Mouse (Mus musculus) B cell, adult 2 months (primary cell): ENCODE measurements at regions not wholly inside any gene's neighbourhood (a gene's known extent, or its start where the extent isn't known, plus 50 kb on each side); places are given as distances from the start of the nearest gene placed in this dataset.

Experiments used
- DNase-seq, 2 experiments: peaks; one replicate each; pipeline ENCODE4 v3.0.0; 2022

DNA sequence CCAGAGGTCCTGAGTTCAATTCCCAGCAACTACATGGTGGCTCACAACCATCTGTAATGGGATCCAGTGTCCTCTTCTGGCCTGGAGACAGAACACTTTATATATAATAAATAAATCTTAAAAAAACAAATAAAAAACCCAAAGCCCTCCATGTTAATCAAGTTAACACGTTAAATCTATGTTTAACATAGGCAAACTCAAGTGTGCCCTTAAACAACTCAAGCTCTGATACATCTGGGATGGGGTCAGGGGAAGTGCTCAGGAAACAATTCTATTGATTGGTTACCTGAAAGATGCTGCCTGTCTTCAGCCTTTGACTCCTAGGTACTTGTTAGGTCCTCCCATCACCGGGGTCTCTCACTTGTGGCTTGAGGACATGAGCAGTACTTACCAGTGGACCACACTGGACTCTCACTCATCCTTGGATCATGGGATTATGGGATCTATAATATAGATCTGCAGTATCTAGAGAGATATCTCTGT lies 89.1 kb upstream of the Cpm start:
- no peak for DNase-seq

DNA sequence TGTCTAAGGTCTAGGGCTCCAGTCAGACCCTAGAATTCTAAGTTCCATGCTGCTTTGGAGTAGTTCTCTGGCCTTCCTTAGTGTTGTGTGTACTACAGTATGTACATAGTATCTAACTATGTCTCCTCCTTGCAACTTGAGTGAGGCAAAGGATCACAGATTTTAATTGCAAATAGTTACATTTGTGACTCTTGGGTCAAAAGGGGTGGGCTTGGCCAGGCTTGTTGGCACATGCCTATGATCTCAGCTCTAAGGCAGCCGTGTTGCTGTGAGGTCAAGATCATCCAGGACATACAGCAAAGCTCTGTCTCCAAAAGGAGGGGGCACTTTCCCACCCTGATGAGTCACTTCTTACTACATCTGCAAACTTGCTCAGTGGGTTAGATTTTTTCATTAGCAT lies 89.8 kb upstream of the Cpm start:
- no peak for DNase-seq

DNA sequence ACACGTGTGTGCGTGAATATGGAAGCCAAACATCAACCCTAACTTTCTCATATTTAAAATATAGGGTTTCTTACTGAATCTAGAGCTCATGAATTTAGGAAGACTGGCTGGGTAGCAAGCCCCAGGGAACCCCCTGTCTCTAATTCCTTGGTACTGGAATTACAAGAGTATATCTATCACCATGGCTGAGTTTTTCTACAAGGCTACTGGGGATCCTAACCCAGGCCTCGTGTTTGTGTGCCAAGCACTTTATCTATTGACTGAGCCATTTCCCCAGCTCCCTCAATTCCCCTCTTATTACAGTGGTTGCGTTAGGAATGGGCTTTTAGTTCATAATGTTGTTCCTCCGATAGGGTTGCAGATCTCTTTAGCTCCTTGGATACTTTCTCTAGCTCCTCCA lies 90.6 kb upstream of the Cpm start:
- DNase-seq, result no peak

DNA sequence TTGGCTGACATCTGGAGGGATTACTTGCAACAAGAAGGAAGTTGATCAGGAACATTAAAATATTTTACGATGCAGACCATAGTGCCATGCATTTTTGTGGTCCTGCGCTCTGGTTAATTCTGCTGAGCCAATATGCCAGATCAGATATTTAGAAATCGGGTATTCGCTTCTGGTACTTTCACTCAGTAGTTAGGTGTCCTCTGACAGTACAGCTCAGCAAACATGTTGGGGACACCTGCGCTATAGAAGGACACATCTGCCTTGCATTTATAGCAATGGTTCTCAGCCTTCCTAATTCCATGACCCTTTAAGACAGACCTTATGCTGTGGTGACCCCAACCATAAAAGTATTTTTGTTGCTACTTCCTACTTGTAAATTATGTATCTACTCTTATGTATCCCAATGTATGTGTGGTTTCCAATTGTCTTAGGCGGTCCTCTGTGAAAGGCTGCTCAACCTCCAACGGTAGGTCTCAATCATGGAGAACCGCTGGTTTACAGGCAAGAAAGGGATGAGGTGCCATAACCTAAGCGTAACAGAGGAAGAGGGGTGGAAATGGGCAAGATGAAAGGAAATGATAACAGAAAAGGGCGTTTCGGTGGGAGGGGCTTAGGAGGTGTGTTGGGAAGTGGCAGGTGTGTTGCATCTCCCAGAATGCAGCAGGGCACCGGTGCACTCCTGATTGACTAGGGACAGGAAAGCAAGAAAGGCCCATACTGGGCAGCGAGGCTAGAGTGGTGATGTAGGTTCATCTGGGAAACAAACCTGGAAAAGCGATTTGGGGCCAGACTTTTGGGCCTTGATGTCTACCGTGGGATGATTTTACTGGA lies 92.3 kb upstream of the Cpm start:
- no peak for DNase-seq

DNA sequence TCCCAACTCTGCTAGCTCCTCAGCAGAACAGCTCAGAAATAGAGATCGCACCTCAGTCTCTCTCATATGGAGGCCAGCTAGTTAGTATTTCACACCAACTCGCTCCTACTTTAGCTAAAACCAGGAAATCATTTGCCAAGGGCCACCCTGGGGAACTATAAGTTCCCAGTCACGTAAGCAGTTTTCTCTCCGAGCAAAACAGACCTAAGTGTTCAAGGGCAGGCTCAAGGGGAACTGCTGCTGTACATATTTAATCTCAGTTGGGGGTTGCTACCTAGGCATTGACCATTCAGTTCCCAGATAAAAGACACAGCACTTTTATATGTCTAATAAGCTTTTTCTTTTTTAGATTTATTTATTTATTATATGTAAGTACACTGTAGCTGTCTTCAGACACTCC lies 93.5 kb upstream of the Cpm start:
- DNase-seq, result no peak

DNA sequence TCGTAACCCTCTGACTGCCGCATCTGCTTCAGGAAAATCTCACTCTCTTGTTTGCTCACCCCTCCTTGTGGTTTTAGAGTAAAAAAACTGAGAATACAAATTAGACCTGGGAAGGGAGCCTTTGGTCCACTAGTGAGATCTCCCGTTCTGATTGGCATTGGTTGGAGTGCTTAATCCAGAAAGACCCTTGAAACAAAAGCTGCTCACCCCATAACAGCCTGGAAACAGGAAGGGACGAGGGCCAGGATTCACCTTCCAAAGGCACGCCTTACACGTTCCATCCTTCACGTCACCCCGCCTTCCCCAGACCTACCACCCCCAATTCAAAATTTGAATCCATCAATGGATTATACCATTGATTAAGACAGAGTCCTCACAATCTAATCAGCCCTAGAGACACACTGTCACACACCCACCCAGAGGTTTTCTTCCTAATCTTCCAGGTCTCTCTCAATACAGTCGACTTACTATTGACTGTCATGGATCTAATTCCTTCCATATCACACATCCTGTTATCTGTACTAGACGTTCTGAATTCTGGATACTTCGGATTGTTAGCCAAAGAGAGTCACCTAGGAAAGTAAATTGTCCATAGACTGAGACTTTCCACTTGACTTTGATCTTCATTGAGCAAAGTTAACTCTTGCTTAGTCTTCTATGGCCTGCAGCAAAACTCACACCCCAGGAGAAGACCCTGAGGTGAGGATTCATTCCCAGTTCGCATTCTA lies 94.1 kb upstream of the Cpm start:
- DNase-seq, result no peak

DNA sequence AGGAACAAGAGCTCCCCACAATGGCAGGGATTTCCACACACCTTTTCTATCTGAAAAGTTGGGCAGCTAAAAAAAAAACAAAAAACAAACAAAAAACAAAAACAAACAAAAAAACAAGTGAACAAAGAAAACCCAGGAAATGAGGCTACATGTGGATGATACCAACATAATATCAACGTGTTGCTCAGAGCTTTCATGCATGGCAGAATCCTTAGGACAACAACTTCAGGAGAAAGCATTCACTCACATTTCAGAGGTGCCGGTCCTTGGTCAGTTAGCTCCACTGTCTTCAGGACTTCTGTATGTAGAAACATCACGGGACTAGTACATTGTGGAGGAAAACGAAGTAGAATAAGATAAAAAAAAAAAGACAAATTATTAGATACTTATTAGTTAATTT lies 94.8 kb upstream of the Cpm start:
- no peak for DNase-seq

DNA sequence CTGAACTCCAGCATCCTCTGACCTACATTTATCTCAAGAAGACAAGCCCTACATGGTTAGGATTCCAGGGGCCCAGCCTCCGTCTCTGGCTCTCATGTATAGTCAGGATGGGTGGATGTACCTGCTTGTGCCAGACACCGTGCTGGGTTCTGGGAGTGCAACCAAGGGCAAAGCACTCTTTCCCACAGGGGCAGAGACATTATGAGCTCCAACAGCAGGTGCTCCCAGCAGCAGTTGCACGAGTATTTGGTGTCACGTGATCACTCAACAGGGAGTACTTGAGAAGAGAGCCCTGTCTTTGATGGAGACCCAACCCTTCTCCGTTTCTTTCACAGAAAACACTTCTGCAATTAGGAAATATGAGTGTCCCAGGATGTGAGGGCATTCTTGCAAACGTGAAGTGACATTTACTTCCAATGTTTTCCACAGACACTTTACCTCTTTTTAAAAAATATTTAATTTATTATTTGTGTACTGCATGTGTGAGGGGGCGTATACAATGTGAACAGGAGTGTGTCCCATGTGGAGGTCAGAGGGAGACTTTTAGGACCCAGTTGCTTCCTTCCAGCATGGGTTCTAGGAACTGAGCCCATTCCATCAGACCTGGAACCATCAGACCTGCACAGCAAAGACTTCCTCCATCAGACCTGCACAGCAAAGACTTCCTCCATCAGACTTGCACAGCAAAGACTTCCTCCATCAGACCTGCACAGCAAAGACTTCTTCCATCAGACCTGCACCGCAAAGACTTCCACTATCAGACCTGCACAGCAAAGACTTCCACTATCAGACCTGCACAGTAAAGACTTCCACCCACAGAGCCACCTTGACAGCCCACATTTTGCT lies 95.5 kb upstream of the Cpm start:
- DNase-seq, result no peak

DNA sequence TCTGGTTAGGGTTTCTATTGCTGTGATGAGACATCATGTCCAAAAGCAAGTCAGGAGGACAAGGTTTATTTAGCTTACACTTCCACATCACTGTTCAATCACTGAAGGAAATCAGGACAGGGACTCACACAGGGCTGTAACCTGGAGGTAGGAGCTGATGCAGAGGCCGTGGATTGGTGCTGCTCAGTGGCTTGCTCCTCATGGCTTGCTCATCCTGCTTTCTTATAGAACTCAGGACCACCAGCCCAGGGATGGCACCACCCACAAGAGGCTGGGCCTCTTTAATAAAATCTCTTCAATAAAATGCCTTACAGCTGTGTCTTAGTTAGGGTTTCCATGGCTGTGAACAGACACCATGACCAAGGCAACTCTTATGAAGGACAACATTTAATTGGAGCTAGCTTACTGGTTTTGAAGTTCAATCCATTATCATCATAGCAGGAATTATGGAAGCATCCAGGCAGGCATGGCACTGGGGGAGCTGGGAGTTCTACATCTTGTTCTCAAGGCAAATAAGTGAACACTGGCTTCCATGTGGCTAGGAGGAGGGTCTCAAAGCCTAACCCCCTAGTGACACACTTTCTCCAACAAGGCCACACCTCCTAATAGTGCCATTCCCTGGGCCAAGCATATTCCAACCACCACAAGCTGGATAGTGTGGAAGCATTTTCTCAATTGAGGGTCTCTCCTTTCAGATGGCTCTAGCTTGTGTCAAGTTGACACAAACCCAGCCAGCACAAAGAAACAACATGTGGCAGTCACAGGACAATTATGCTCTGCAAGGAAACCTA lies 96.4 kb upstream of the Cpm start:
- no peak for DNase-seq

DNA sequence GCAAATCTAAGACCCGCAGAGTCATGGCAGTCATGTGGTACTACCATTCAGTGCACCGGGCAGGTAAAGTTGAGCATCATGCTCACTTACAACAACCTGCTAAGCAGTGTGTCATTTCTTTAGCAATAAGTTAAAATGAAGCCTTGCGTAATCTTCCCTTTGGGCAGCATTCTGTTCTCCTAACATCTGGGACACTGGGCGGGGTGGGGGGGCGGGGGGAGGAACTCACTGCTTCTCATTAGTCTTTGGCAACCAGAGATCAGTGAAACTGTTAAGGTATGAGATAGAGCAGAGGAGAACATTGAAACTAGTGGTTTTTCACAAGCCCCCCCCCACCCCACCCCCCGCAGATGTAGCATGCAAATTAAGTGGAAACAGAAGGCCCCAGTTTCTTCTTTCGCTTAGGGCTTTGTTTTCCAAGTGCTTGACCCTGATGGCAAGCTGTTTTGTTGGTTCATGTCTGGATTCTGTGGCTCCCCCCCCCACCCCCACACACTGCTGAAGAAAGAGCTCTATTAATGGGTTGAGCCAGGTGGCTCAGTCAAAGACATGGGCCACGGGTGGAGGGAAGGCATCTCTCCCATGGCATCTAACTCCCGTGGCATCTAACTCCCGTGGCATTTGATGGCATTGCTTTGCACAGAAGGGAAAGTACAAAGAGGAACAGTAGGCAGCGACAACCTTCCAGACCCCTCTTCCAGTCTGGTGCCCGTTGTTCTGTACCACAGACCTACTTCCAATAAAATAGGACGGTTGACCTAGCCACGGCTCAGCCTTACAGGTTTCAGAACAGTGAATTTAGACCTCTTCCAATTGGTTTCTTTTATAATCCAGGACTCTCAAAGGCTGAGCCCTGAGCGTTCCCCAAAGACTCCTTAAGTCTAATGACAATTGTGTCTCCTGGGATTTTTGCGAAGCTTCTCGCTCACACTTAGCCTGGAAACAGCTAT lies 97.2 kb upstream of the Cpm start:
- DNase-seq, result peak; percentile 11 to 30

DNA sequence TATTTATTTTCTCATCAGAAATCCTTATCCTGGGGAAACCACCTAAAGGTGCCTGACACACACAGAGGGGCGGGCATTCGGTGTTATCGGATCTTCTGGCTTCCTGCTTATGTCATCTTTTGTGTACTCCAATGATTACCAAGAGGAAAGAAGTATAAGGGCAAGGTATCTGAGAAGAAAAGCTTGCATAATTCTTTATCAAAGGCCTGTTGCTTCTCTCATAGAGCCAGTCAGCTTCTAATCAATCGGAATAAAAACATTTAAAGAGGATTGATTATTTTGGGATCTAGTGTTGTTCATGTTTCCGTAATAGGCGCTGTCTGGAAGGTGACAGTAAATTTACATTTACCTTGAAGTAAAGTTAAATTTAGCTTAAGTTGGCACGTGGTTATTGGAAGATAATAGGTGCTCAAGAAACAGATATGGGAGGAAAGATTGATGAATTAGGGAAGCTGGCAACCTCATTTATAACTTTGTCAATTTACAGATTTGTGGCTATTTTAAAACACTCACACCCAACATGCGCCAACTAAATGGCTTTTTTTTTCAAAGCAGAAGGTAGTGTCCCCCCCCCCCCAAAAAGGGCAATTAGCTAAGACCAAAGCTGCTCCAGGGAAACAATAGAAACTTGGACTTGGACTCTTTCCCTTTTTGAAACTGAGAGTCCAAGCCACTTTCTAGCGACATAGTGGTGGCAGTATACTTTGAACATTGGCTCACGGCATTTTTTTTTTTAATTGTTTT lies 98.3 kb upstream of the Cpm start:
- peak in 1 of 2 experiments; percentile 9 for DNase-seq

DNA sequence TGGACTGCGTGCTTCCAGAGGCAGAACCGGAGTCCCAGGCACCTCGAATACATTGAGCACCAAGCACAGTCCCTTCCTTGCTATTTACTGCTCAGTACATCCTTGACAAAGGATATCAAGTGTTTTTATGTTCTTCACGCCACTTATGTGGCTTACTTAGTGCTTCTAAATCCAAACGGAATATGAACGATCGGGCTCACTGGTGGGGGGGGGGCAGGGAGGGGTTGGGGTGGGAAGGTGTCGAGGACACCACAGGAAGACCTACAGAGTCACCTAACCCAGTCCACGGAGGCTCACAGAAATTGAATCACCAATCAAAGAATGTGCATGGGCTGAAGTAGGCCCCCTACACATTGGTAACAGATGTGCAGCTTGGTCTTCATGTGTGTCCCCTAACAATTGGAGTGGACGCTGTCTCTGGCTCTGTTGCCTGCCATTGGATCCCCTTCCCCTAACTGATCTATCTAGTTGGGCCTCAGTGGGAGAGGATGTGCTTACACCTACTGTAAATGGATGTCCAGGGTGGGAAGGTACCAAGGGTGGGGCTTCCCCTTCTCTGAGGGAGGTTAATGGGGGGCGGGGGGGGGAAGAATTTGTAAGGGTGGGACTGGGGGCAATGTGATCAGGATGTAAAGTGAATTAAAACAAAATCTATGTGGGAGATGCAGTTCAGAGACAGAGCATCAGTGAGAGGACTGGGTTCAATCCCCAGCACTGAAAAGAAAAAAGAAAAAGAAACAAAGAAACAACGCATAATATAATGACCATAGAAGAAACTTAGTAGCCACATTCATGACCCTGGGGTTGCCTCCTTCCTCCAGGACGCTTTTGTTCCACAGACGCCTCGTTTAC lies 99.1 kb upstream of the Cpm start:
- DNase-seq, result no peak

DNA sequence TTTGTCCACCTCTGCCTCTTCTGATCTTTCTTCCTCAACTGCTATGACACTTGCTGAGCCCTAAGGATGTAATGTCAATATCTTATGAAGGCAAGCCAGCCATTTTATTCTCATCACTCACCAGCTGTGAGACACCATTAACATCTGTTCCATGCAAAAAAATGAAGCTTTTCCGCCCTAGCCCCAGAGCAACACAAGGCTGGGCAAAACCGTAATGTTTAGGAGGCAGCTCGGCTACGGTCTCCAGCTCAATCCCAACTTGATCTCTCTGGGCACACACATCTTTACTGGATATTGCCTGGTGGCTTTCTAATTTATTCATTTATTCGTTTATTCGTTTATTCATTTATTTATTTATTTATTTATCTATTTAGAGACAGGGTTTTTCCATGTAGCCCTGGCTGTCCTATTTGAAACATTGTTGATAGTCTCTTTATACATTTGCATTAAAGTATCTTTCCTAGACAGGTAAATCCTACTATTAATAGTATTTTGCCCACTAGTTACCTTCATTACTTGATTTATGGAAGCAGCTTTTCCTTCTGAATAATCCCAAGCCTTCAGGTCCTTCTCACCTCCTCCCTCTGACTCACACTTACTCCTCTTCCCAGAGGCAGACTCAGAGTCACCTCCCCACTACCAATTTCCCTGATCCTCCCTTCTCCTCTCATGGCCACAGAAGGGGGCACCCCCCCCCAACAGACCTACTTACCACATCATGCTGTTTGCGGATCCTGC lies 99.9 kb upstream of the Cpm start:
- no peak for DNase-seq

DNA sequence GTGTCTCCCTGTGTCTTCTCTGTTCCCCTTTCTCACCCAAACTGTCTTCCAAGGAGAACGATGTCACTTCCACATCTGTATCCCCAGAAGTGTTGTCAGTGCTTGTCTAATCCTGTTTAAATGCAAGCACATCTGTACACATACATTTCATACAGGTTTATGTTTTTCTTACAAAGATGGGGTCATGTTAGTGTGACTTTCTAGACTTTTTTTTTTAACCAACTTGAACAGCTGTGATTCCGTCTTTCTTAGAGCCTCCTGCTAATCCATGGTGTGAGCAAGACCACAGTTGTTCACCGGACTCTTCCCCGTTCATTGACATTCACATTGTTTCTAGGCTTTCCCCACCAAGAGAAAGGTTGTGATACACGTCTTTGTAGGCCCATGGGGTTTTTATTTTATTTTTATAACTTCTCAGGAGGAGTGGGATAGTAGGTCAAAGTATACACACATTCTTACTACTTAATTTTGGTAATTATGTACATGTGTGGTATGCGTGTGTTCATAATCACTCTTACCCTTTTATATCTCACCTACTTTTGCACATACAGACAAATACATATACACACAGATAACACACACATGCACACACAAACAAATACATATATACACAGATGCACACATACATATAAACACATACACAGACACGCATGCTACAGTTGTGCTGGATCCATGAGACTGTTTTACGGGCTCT lies 100.6 kb upstream of the Cpm start:
- no peak for DNase-seq

DNA sequence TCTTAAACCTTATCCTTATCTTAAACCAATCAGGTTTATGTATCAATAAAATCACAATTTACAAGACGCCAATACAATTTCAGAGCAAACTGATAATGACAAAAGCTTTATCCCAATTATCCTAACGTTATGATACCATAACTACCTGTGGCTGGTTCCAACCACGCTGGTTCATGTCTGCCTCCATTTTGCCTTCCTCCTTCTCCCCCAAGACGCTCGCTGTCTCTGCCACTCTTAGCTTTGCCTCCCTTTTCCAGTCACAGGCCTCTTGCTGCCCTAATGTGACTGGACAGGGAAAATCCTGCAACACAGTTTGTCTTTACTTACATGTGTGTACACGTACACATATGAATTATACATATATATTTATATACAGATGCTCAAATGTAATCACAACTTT lies 101.3 kb upstream of the Cpm start:
- DNase-seq, result no peak

DNA sequence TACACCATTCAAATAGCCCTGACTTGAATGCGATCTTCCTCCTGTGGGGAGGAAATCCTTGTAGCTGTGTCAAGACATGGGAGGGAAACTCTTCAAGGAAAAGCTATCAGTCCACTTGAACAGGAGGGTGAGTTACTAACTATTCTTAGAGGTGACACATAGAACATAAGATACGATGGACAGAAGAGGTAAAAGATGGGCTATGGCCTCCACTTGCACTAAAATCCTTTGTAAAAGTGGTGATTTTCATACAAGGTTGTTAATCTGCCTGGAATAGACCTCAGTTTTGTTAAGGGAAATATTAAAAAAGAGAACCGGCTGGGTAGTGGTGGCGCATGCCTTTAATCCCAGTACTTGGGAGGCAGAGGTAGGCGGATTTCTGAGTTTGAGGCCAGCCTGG lies 102.1 kb upstream of the Cpm start:
- no peak for DNase-seq

DNA sequence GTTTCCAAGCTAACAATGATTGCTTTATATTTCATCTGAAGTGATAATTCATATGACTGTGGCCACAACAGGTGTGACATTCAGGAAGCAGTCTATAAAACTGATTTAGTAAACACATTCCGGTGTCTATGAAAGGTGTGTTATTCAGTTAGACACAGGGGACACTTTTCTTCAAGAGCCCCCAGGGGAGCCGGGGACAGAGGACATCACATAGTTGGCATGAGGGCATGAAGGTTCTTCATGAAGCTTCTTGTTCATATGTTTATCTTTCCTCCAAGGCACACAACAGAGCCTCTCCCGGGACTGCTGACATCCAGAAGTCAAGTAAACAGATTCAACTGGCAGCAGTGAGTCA lies 102.5 kb upstream of the Cpm start:
- DNase-seq, result no peak
